Mouse (Mus musculus): ENCODE results near the gene Pla2g3. TPM values are rescaled to one million over a fixed set of nuclear protein-coding genes. Genes with fewer than 3 reads are reported as not detected.
A peak's percentile ranks its signal among the peaks of the same experiment; 100 is the strongest.

Gene Pla2g3
- total RNA-seq, 2 experiments from 2014 or later = 0.11 to 0.24 TPM

- DNase-seq = no peak
These were observed 50.3 kb downstream of the Pla2g3 start for GRCm38 (mm10) chr11:3538341-3538740.

DNA sequence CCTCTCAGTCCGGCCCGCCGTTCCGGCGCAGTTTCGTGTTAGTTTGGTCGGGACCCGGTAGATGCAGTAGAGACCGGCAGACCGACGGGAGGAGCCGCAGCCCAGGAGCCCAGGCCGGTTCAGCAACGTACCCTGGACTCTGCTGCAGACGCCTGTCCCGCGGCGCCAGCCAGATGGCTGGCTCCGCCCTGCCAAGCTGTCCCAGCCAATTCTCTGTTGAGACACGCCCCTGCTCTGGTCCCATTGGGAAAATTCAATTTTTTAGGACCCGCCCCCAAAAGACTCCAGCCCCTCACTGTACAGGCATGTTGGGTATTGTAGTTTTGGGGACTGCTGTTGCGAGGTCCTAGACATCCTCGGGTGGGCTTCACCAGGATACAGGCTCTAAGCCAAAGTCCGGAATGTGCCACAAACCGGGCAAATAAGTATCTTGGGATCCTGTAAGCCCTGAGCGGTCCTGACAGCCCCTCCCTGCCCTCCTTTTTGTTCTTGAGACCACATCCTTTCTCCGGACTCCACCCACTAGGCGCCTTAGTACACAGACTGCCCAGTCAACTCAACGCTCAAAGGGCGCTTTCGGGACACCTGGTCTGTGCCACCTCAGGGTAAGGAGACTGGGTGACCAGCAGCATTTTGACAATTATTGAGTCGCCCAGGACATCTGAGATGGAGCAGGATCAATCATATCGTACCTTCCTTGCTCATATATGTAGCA is 51.2 kb downstream of the Pla2g3 start:
- peak; percentile 94 for DNase-seq

GRCm38 (mm10) chr11:3539826-3540196 is 51.7 kb downstream of the Pla2g3 start:
- no peak for DNase-seq

DNA sequence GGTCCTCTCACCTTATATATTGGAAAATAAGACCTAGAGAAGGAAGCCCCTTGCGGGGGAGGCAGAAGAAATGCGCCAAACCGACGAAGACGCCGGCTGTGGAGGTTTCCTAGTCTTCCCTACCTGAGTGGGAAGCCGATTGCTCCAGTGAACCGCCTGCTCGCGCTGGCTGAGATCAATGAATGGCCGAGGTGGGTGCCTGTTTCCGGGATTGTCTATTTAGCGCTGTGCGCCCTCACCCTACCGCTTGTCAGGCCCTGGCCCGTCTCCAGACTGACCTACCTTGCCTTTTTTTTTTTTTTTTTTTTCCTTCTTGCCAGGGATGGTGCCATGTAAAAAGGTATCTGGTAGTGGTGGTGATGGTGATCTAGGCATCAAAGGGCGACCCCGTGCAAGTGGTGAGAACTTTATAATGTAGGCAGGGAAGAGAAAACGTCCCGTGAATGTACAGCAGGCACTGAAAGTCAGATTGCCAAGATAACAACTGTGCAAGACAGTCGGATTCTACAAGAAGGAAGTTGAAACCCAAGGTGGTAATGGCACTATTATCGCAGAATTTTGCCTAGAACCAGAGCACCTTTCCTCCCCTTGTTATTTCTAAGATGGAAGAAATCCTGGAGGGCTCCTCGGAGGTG is 52.5 kb downstream of the Pla2g3 start, which contains the start of gene Smtn:
Gene Smtn, minus strand, starts transcription at position 162 of the 635 bp plus-strand sequence.
- DNase-seq = no peak

GRCm38 (mm10) chr11:3541932-3542331 is 53.8 kb downstream of the Pla2g3 start:
- no peak for DNase-seq

- DNase-seq = peak; percentile 80
These were observed 54.9 kb downstream of the Pla2g3 start for GRCm38 (mm10) chr11:3543001-3543400.

GRCm38 (mm10) chr11:3544409-3544808 is 56.3 kb downstream of the Pla2g3 start:
- no peak for DNase-seq

- no peak for DNase-seq
These were observed 57.6 kb downstream of the Pla2g3 start for GRCm38 (mm10) chr11:3545531-3546241.

GRCm38 (mm10) chr11:3546242-3546562 is 58.1 kb downstream of the Pla2g3 start:
- DNase-seq = no peak

- DNase-seq = no peak
These were observed 59.0 kb downstream of the Pla2g3 start for GRCm38 (mm10) chr11:3547047-3547446.

- DNase-seq = peak; percentile 60
These were observed 59.9 kb downstream of the Pla2g3 start for GRCm38 (mm10) chr11:3547969-3548368.

DNA sequence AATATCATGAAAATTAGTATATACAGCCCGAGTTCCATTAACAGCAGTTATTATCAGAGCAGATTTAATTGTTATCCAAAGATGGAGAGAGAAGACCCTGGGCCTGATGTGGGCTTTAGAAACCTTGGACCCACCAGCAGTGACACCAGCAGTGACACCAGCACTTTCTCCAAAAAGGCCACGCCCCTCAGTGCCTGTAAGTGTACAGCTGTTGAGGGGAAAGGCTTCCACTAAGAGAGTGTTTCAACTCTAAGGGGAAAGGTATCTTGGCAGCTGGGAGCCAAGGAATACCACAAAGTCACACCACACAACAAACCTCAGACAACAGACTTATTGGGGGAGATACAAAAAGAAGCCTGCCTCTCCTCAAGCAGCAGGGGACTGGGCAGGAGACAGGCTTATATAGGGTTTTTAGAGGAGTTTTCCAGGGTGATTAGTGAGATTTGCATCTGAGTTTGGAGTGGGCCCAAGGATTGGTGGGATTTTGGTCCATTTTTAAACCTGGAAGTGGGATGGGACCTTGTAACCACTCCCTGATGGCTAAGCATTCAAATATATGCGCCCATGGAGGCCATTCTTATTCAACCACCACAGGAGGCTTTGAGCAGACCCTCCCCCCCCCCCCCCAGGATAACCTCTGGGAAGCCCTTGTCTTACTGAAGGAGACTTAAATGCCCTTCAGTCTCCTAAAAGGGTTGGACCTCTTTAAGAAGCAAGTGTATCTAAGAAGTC is 60.6 kb downstream of the Pla2g3 start:
- DNase-seq = no peak

Other genes with a start within 250 kb of the Pla2g3 start
- gene Drg1, start 221.9 kb upstream of the Pla2g3 start, total RNA-seq (2021) = 10 to 100 TPM; 77.9 to 84.2 TPM
- 10 to 100 TPM; 38.5 to 41.6 TPM for gene Patz1, start 199.4 kb upstream of the Pla2g3 start, total RNA-seq (2021)
- 10 to 100 TPM; 11.7 to 12.0 TPM for gene Pik3ip1, start 157.9 kb upstream of the Pla2g3 start, total RNA-seq (2021)
- 10 to 100 TPM; 31.8 to 34.4 TPM for gene Limk2, start 79.1 kb upstream of the Pla2g3 start, total RNA-seq (2021)
- 10 to 100 TPM; 26.7 to 28.9 TPM for gene Rnf185, start 35.9 kb upstream of the Pla2g3 start, total RNA-seq (2021)
- gene Inpp5j, start 16.5 kb downstream of the Pla2g3 start, total RNA-seq (2021) = 10 to 100 TPM; 17.2 to 21.1 TPM
- gene Selenom, start 26.4 kb downstream of the Pla2g3 start, total RNA-seq (2021) = 10 to 100 TPM; 55.7 to 59.2 TPM
- 100 to 1,000 TPM; 188 to 190 TPM for gene Smtn, start 52.3 kb downstream of the Pla2g3 start, total RNA-seq (2021)
- gene Morc2a, start 160.9 kb downstream of the Pla2g3 start, total RNA-seq (2021) = 10 to 100 TPM; 34.7 to 42.4 TPM